Mouse (Mus musculus) neutrophil, adult 65 days (primary cell): Measurements from ENCODE around the gene Ndc80. TPM values are rescaled to one million over a fixed set of nuclear protein-coding genes. Genes with fewer than 3 reads are reported as not detected.

ENCODE experiments used
- total RNA-seq: library from RNA; stranded (reverse); gene quantifications from 2 replicates; pipeline ENCODE4 v1.2.4, GENCODE M21; 2023

Gene Ndc80
- 27.9 and 29.9 TPM in 2 replicates for total RNA-seq

GRCm38 (mm10) chr17:71526711-71527564, at the start of gene Ndc80:
Gene Ndc80 (minus strand): TSS chr17:71526857.

GRCm38 (mm10) chr17:71551757-71552451, 25.2 kb upstream of the Ndc80 start, which contains the start of gene Spdya:
Gene Spdya (plus strand): TSS chr17:71552061.

GRCm38 (mm10) chr17:71474762-71475704, 51.6 kb downstream of the Ndc80 start, which contains the start of gene Smchd1:
Gene Smchd1 (minus strand): TSS chr17:71475343.

GRCm38 (mm10) chr17:71459818-71460217, 66.8 kb downstream of the Ndc80 start, which contains the start of gene Gm4707:
Gene Gm4707 (minus strand): TSS chr17:71459918.

Other genes starting within 250 kb of the Ndc80 start
- 220 and 282 TPM in 2 replicates for gene Emilin2, start 214.9 kb downstream of the Ndc80 start, total RNA-seq
- gene Gm4707, start 66.9 kb downstream of the Ndc80 start, total RNA-seq = 8.8 and 21.0 TPM in 2 replicates
- gene Smchd1, start 51.5 kb downstream of the Ndc80 start, total RNA-seq = 69.5 and 102 TPM in 2 replicates
- not detected in 2 replicates for gene Spdya, start 25.2 kb upstream of the Ndc80 start, total RNA-seq
- 29.6 and 47.4 TPM in 2 replicates for gene Wdr43, start 89.0 kb upstream of the Ndc80 start, total RNA-seq
- gene Togaram2, start 146.4 kb upstream of the Ndc80 start, total RNA-seq = not detected in 2 replicates
- gene Pcare, start 226.0 kb upstream of the Ndc80 start, total RNA-seq = not detected in 2 replicates
- not detected in 2 replicates for gene Clip4, start 241.6 kb upstream of the Ndc80 start, total RNA-seq